Mouse (Mus musculus): ENCODE results near the gene Gsx2. TPM values are rescaled to one million over a fixed set of nuclear protein-coding genes. Genes with fewer than 3 reads are reported as not detected.

Gene Gsx2
- polyA plus RNA-seq, 1 experiment = not detected

GRCm38 (mm10) chr5:75111781-75112180 is 36.4 kb downstream of the Gsx2 start:
- Histone ChIP-seq H3K27ac (ENCODE audit: control insufficient read depth, insufficient read depth, low read depth, low read length, poor library complexity) (no peak overlapping the region), H3K4me1 (ENCODE audit: control insufficient read depth, insufficient read depth, low read length) (no peaks in the 10 kb centered on the region), H3K4me3 (replicated peaks; ENCODE audit: control insufficient read depth, low read depth, low read length) (no peak overlapping the region)
- 67% methylated on average over 5 of the region's 5 CpGs for WGBS
- no peak for TF ChIP-seq CTCF (IDR thresholded peaks at IDR 0.05; ENCODE audit: control insufficient read depth, insufficient read depth, low read length)
- no peak for TF ChIP-seq POLR2A (IDR thresholded peaks at IDR 0.05; ENCODE audit: borderline replicate concordance, control insufficient read depth, low read depth, low read length)

- WGBS = 65% methylated on average over 7 of the region's 7 CpGs
- TF ChIP-seq CTCF (IDR thresholded peaks at IDR 0.05; ENCODE audit: control insufficient read depth, insufficient read depth, low read length) = peak; percentile 67
- no peak for TF ChIP-seq POLR2A (IDR thresholded peaks at IDR 0.05; ENCODE audit: borderline replicate concordance, control insufficient read depth, low read depth, low read length)
- no peak overlapping the region for H3K27ac ChIP-seq (ENCODE audit: control insufficient read depth, insufficient read depth, low read depth, low read length, poor library complexity)
- H3K4me3 ChIP-seq (replicated peaks; ENCODE audit: control insufficient read depth, low read depth, low read length) = no peak overlapping the region
- no peaks in the 10 kb centered on the region for H3K4me1 ChIP-seq (ENCODE audit: control insufficient read depth, insufficient read depth, low read length)
Measured at GRCm38 (mm10) chr5:75118840-75119239, 43.4 kb downstream of the Gsx2 start.

- no peak overlapping the region for H3K4me3 ChIP-seq (replicated peaks; ENCODE audit: control insufficient read depth, low read depth, low read length)
- H3K27ac ChIP-seq (ENCODE audit: control insufficient read depth, insufficient read depth, low read depth, low read length, poor library complexity) = no peak overlapping the region
- no peaks in the 10 kb centered on the region for H3K4me1 ChIP-seq (ENCODE audit: control insufficient read depth, insufficient read depth, low read length)
- no peak for TF ChIP-seq CTCF (IDR thresholded peaks at IDR 0.05; ENCODE audit: control insufficient read depth, insufficient read depth, low read length)
- no peak for TF ChIP-seq POLR2A (IDR thresholded peaks at IDR 0.05; ENCODE audit: borderline replicate concordance, control insufficient read depth, low read depth, low read length)
- 53% methylated on average over 5 of the region's 5 CpGs for WGBS
Measured at GRCm38 (mm10) chr5:75121646-75122045, 46.2 kb downstream of the Gsx2 start.

Other genes with a start within 250 kb of the Gsx2 start
- gene Chic2, start 30.8 kb upstream of the Gsx2 start, polyA plus RNA-seq (2011; ENCODE audit: insufficient read depth, insufficient read length, low replicate concordance, missing spikeins) = 8.7 and 18.3 TPM in 2 replicates
- 3.7 and 4.1 TPM in 2 replicates for gene Pdgfra, start 76.7 kb downstream of the Gsx2 start, polyA plus RNA-seq (2011; ENCODE audit: insufficient read depth, insufficient read length, low replicate concordance, missing spikeins)